Mouse (Mus musculus): ENCODE data around the gene Nnat. TPM values are rescaled to one million over a fixed set of nuclear protein-coding genes. Genes with fewer than 3 reads are reported as not detected.

Nnat gene
- polyA plus RNA-seq, 2 experiments: 10.5 to 12.8 TPM

GRCm38 (mm10) chr2:157558520-157558919 is 1.4 kb upstream of the Nnat start:
- Histone ChIP-seq H3K9ac (replicated peaks) (no peak overlapping the region), H3K4me1 (replicated peaks; ENCODE audit: control insufficient read depth in 2 of 2, insufficient read depth in 2 of 2, low read length in 1 of 2) (no peaks in the 10 kb centered on the region), H3K36me3 (replicated peaks; ENCODE audit: control insufficient read depth, insufficient read depth, low read depth) (no peaks in the 10 kb centered on the region), H3K4me2 (ENCODE audit: low read depth) (no peak overlapping the region), H3K9me3 (ENCODE audit: control insufficient read depth, low read length) (peaks cover 2% of the 10 kb centered on the region; the same call in 1 of the 2 replicates), H3K27me3 (ENCODE audit: control insufficient read depth, insufficient read depth, low read length) (peaks cover 25% of the 10 kb centered on the region), H3K27ac (no peak overlapping the region), H3K4me3 (ENCODE audit: insufficient read depth in 1 of 2, low read depth in 2 of 2, low read length in 2 of 2) (no peak overlapping the region)
- WGBS (ENCODE audit: insufficient replicate concordance): 54% methylated on average over 6 of the region's 6 CpGs
- DNase-seq (ENCODE audit: low read depth in 3 of 3, low spot score in 3 of 3) (no peak), ATAC-seq (ENCODE audit: insufficient read depth) (no peak)
- no peak for TF ChIP-seq EP300 (IDR thresholded peaks at IDR 0.05; ENCODE audit: low read depth)
- TF ChIP-seq CTCF (IDR thresholded peaks at IDR 0.05; ENCODE audit: low read depth): peak; percentile 31

- Histone ChIP-seq H3K4me3 (ENCODE audit: insufficient read depth in 1 of 2, low read depth in 2 of 2, low read length in 2 of 2) (no peak overlapping the region), H3K27me3 (ENCODE audit: control insufficient read depth, insufficient read depth, low read length) (peaks cover 25% of the 10 kb centered on the region), H3K27ac (no peak overlapping the region), H3K9ac (replicated peaks) (no peak overlapping the region), H3K4me2 (ENCODE audit: low read depth) (peak overlapping the region; percentile 23; the same call in 1 of the 2 replicates), H3K4me1 (replicated peaks; ENCODE audit: control insufficient read depth in 2 of 2, insufficient read depth in 2 of 2, low read length in 1 of 2) (no peaks in the 10 kb centered on the region), H3K36me3 (replicated peaks; ENCODE audit: control insufficient read depth, insufficient read depth, low read depth) (no peaks in the 10 kb centered on the region), H3K9me3 (ENCODE audit: control insufficient read depth, low read length) (peaks cover 2% of the 10 kb centered on the region; the same call in 1 of the 2 replicates)
- WGBS (ENCODE audit: insufficient replicate concordance): 53% methylated on average over 19 of the region's 19 CpGs
- no peak for TF ChIP-seq EP300 (IDR thresholded peaks at IDR 0.05; ENCODE audit: low read depth)
- no peak for DNase-seq (ENCODE audit: low read depth in 3 of 3, low spot score in 3 of 3)
- no peak for ATAC-seq (ENCODE audit: insufficient read depth)
Measured at GRCm38 (mm10) chr2:157559440-157559839, 438 bp upstream of the Nnat start.

GRCm38 (mm10) chr2:157560302-157560701 is 424 bp downstream of the Nnat start:
- no peak overlapping the region for H3K4me3 ChIP-seq (ENCODE audit: insufficient read depth in 1 of 2, low read depth in 2 of 2, low read length in 2 of 2)
- TF ChIP-seq CTCF (IDR thresholded peaks at IDR 0.05; ENCODE audit: low read depth): no peak
- TF ChIP-seq EP300 (IDR thresholded peaks at IDR 0.05; ENCODE audit: low read depth): no peak
- no peaks in the 10 kb centered on the region for H3K36me3 ChIP-seq (replicated peaks; ENCODE audit: control insufficient read depth, insufficient read depth, low read depth)
- H3K9me3 ChIP-seq (ENCODE audit: control insufficient read depth, low read length): peaks cover 2% of the 10 kb centered on the region; the same call in 1 of the 2 replicates
- H3K27me3 ChIP-seq (ENCODE audit: control insufficient read depth, insufficient read depth, low read length): peaks cover 25% of the 10 kb centered on the region
- ATAC-seq (ENCODE audit: insufficient read depth) (no peak), DNase-seq (ENCODE audit: low read depth in 3 of 3, low spot score in 3 of 3) (no peak)
- 48% methylated on average over 33 of the region's 33 CpGs for WGBS (ENCODE audit: insufficient replicate concordance)
- H3K27ac ChIP-seq: no peak overlapping the region
- H3K9ac ChIP-seq (replicated peaks): no peak overlapping the region
- H3K4me1 ChIP-seq (replicated peaks; ENCODE audit: control insufficient read depth in 2 of 2, insufficient read depth in 2 of 2, low read length in 1 of 2): peaks cover 0 to 3% of the 10 kb centered on the region in 2 experiments; a peak in 1 of 4 replicates
- peak overlapping the region; percentile 33 for H3K4me2 ChIP-seq (ENCODE audit: low read depth)

- TF ChIP-seq EP300 (IDR thresholded peaks at IDR 0.05; ENCODE audit: low read depth): no peak
- peak in 1 of 3 experiments; percentile 24 for DNase-seq (ENCODE audit: low read depth in 3 of 3, low spot score in 3 of 3)
- H3K4me3 ChIP-seq (ENCODE audit: insufficient read depth in 1 of 2, low read depth in 2 of 2, low read length in 2 of 2): no peak overlapping the region
- H3K4me2 ChIP-seq (ENCODE audit: low read depth): peak overlapping the region; percentile 33; the same call in 1 of the 2 replicates
- ATAC-seq (ENCODE audit: insufficient read depth): 0 out of 2 replicates have a peak, but pooled peaks have one; percentile 21
- peaks cover 25% of the 10 kb centered on the region for H3K27me3 ChIP-seq (ENCODE audit: control insufficient read depth, insufficient read depth, low read length)
- WGBS (ENCODE audit: insufficient replicate concordance): 47% methylated on average over 27 of the region's 27 CpGs
- peaks cover 0 to 3% of the 10 kb centered on the region in 2 experiments; a peak in 1 of 4 replicates for H3K4me1 ChIP-seq (replicated peaks; ENCODE audit: control insufficient read depth in 2 of 2, insufficient read depth in 2 of 2, low read length in 1 of 2)
- H3K27ac ChIP-seq: no peak overlapping the region
- peaks cover 2% of the 10 kb centered on the region; the same call in 1 of the 2 replicates for H3K9me3 ChIP-seq (ENCODE audit: control insufficient read depth, low read length)
- H3K36me3 ChIP-seq (replicated peaks; ENCODE audit: control insufficient read depth, insufficient read depth, low read depth): no peaks in the 10 kb centered on the region
- H3K9ac ChIP-seq (replicated peaks): no peak overlapping the region
Measured at GRCm38 (mm10) chr2:157561165-157561836, 1.4 kb downstream of the Nnat start.

GRCm38 (mm10) chr2:157563031-157563430 is 3.2 kb downstream of the Nnat start:
- peaks cover 0 to 12% of the 10 kb centered on the region in 2 experiments for H3K4me1 ChIP-seq (replicated peaks; ENCODE audit: control insufficient read depth in 2 of 2, insufficient read depth in 2 of 2, low read length in 1 of 2)
- H3K27ac ChIP-seq: no peak overlapping the region
- H3K36me3 ChIP-seq (replicated peaks; ENCODE audit: control insufficient read depth, insufficient read depth, low read depth): no peaks in the 10 kb centered on the region
- no peak overlapping the region for H3K4me2 ChIP-seq (ENCODE audit: low read depth)
- WGBS (ENCODE audit: insufficient replicate concordance): 28% methylated on average over 2 of the region's 2 CpGs
- peaks cover 2% of the 10 kb centered on the region; the same call in 1 of the 2 replicates for H3K9me3 ChIP-seq (ENCODE audit: control insufficient read depth, low read length)
- DNase-seq (ENCODE audit: low read depth in 3 of 3, low spot score in 3 of 3) (no peak), ATAC-seq (ENCODE audit: insufficient read depth) (no peak)
- H3K9ac ChIP-seq (replicated peaks): no peak overlapping the region
- H3K27me3 ChIP-seq (ENCODE audit: control insufficient read depth, insufficient read depth, low read length): peaks cover 25% of the 10 kb centered on the region
- H3K4me3 ChIP-seq (ENCODE audit: insufficient read depth in 1 of 2, low read depth in 2 of 2, low read length in 2 of 2): no peak overlapping the region
- TF ChIP-seq EP300 (IDR thresholded peaks at IDR 0.05; ENCODE audit: low read depth) (no peak), CTCF (IDR thresholded peaks at IDR 0.05; ENCODE audit: low read depth) (no peak)

Data from liver, embryonic 14.5 days (tissue).